Mouse (Mus musculus): ENCODE measurements around the gene Phgdh. TPM values are rescaled to one million over a fixed set of nuclear protein-coding genes. Genes with fewer than 3 reads are reported as not detected.
A peak's percentile ranks its signal among the peaks of the same experiment; 100 is the strongest.

Phgdh gene
- total RNA-seq, 1 experiment from 2014 or later: 71.1 TPM

- ATAC-seq (ENCODE audit: extremely low read depth, insufficient number of reproducible peaks, low FRiP score, poor library complexity, severe bottlenecking): no peak
These were observed 15.7 kb upstream of the Phgdh start for GRCm38 (mm10) chr3:98355344-98356025.

- no peak for ATAC-seq (ENCODE audit: extremely low read depth, insufficient number of reproducible peaks, low FRiP score, poor library complexity, severe bottlenecking)
These were observed 14.1 kb upstream of the Phgdh start for GRCm38 (mm10) chr3:98353892-98354291.

- peak; percentile 21; the same call in 1 of the 2 replicates for ATAC-seq (ENCODE audit: extremely low read depth, insufficient number of reproducible peaks, low FRiP score, poor library complexity, severe bottlenecking)
These were observed 8.9 kb upstream of the Phgdh start for GRCm38 (mm10) chr3:98348705-98349104.

- ATAC-seq (ENCODE audit: extremely low read depth, insufficient number of reproducible peaks, low FRiP score, poor library complexity, severe bottlenecking): peak; percentile 95
These were observed 8.3 kb upstream of the Phgdh start for GRCm38 (mm10) chr3:98348106-98348505.

- no peak for ATAC-seq (ENCODE audit: extremely low read depth, insufficient number of reproducible peaks, low FRiP score, poor library complexity, severe bottlenecking)
These were observed 3.4 kb upstream of the Phgdh start for GRCm38 (mm10) chr3:98343235-98343634.

- no peak for ATAC-seq (ENCODE audit: extremely low read depth, insufficient number of reproducible peaks, low FRiP score, poor library complexity, severe bottlenecking)
These were observed 1.2 kb upstream of the Phgdh start for GRCm38 (mm10) chr3:98340818-98341594.

GRCm38 (mm10) chr3:98339097-98339705, 589 bp downstream of the Phgdh start:
- ATAC-seq (ENCODE audit: extremely low read depth, insufficient number of reproducible peaks, low FRiP score, poor library complexity, severe bottlenecking): no peak

- no peak for ATAC-seq (ENCODE audit: extremely low read depth, insufficient number of reproducible peaks, low FRiP score, poor library complexity, severe bottlenecking)
These were observed 1.2 kb downstream of the Phgdh start for GRCm38 (mm10) chr3:98338584-98339041.

- ATAC-seq (ENCODE audit: extremely low read depth, insufficient number of reproducible peaks, low FRiP score, poor library complexity, severe bottlenecking): peak; percentile 58
These were observed 2.8 kb downstream of the Phgdh start for GRCm38 (mm10) chr3:98336661-98337654.

GRCm38 (mm10) chr3:98335886-98336285, 3.9 kb downstream of the Phgdh start:
- no peak for ATAC-seq (ENCODE audit: extremely low read depth, insufficient number of reproducible peaks, low FRiP score, poor library complexity, severe bottlenecking)

GRCm38 (mm10) chr3:98335331-98335730, 4.5 kb downstream of the Phgdh start:
- ATAC-seq (ENCODE audit: extremely low read depth, insufficient number of reproducible peaks, low FRiP score, poor library complexity, severe bottlenecking): no peak

- no peak for ATAC-seq (ENCODE audit: extremely low read depth, insufficient number of reproducible peaks, low FRiP score, poor library complexity, severe bottlenecking)
These were observed 5.8 kb downstream of the Phgdh start for GRCm38 (mm10) chr3:98334010-98334409.

GRCm38 (mm10) chr3:98324235-98324634, 15.6 kb downstream of the Phgdh start:
- ATAC-seq (ENCODE audit: extremely low read depth, insufficient number of reproducible peaks, low FRiP score, poor library complexity, severe bottlenecking): no peak

- no peak for ATAC-seq (ENCODE audit: extremely low read depth, insufficient number of reproducible peaks, low FRiP score, poor library complexity, severe bottlenecking)
These were observed 17.6 kb downstream of the Phgdh start for GRCm38 (mm10) chr3:98322209-98322608.

GRCm38 (mm10) chr3:98319190-98319589, 20.6 kb downstream of the Phgdh start:
- ATAC-seq (ENCODE audit: extremely low read depth, insufficient number of reproducible peaks, low FRiP score, poor library complexity, severe bottlenecking): no peak

- ATAC-seq (ENCODE audit: extremely low read depth, insufficient number of reproducible peaks, low FRiP score, poor library complexity, severe bottlenecking): no peak
These were observed 22.6 kb downstream of the Phgdh start for GRCm38 (mm10) chr3:98317143-98317542.

- no peak for ATAC-seq (ENCODE audit: extremely low read depth, insufficient number of reproducible peaks, low FRiP score, poor library complexity, severe bottlenecking)
These were observed 24.6 kb downstream of the Phgdh start for GRCm38 (mm10) chr3:98315181-98315580.

GRCm38 (mm10) chr3:98313294-98314155, 26.3 kb downstream of the Phgdh start:
- ATAC-seq (ENCODE audit: extremely low read depth, insufficient number of reproducible peaks, low FRiP score, poor library complexity, severe bottlenecking): no peak

Measured in neutrophil, adult 5-6 weeks (primary cell).